Mouse (Mus musculus) midbrain, embryonic 11.5 days (tissue): ENCODE measurements around the gene Aplnr. TPM values are rescaled to one million over a fixed set of nuclear protein-coding genes. Genes with fewer than 3 reads are reported as not detected.

ENCODE experiments used
- polyA plus RNA-seq: library from polyadenylated mRNA; unstranded; fragments of >200 nt; fragmentation: Nextera tagmentation; extraction: Ambion mirVana; gene quantifications from 2 replicates; pipeline ENCODE4 v1.2.1, GENCODE M21; 2014

Aplnr gene
- polyA plus RNA-seq, 1 experiment from 2014 or later: 29.8 TPM

Other genes starting within 250 kb of the Aplnr start
- gene Rtn4rl2, start 249.5 kb upstream of the Aplnr start, polyA plus RNA-seq: 1.4 and 1.6 TPM in 2 replicates
- gene Slc43a3, start 199.6 kb upstream of the Aplnr start, polyA plus RNA-seq: 17.6 and 19.0 TPM in 2 replicates
- 0.22 and 0.52 TPM in 2 replicates for gene Prg2, start 155.8 kb upstream of the Aplnr start, polyA plus RNA-seq
- not detected in 2 replicates for gene Prg3, start 148.0 kb upstream of the Aplnr start, polyA plus RNA-seq
- gene Ssrp1, start 99.0 kb upstream of the Aplnr start, polyA plus RNA-seq: 345 and 352 TPM in 2 replicates
- 2.8 and 3.0 TPM in 2 replicates for gene P2rx3, start 98.8 kb upstream of the Aplnr start, polyA plus RNA-seq
- gene Tnks1bp1, start 88.2 kb upstream of the Aplnr start, polyA plus RNA-seq: 8.1 and 9.6 TPM in 2 replicates
- 1.2 and 1.3 TPM in 2 replicates for gene Lrrc55, start 61.0 kb downstream of the Aplnr start, polyA plus RNA-seq
- not detected in 2 replicates for gene Olfr987, start 203.1 kb downstream of the Aplnr start, polyA plus RNA-seq
- gene Olfr988, start 227.0 kb downstream of the Aplnr start, polyA plus RNA-seq: not detected in 2 replicates